Mouse (Mus musculus): ENCODE data around the gene Alg2. TPM values are rescaled to one million over a fixed set of nuclear protein-coding genes. Genes with fewer than 3 reads are reported as not detected.
A peak's percentile ranks its signal among the peaks of the same experiment; 100 is the strongest.

The Alg2 gene
- total RNA-seq, 4 experiments from 2014 or later, result 112 to 118 (median 114) TPM

GRCm38 (mm10) chr4:47467196-47467595, 6.9 kb downstream of the Alg2 start:
- DNase-seq (ENCODE audit: low spot score in 2 of 2), result no peak

GRCm38 (mm10) chr4:47449586-47450522, 24.3 kb downstream of the Alg2 start:
- no peak for DNase-seq (ENCODE audit: low spot score in 2 of 2)

GRCm38 (mm10) chr4:47449116-47449515, 25.0 kb downstream of the Alg2 start:
- no peak for DNase-seq (ENCODE audit: low spot score in 2 of 2)

- no peak for DNase-seq (ENCODE audit: low spot score in 2 of 2)
These were observed 25.6 kb downstream of the Alg2 start for GRCm38 (mm10) chr4:47448526-47448925.

- peak in 1 of 2 experiments; percentile 57 for DNase-seq (ENCODE audit: low spot score in 2 of 2)
These were observed 33.2 kb downstream of the Alg2 start for GRCm38 (mm10) chr4:47440951-47441350.

GRCm38 (mm10) chr4:47438956-47439355, 35.2 kb downstream of the Alg2 start:
- no peak for DNase-seq (ENCODE audit: low spot score in 2 of 2)

GRCm38 (mm10) chr4:47437365-47438340, 36.5 kb downstream of the Alg2 start:
- peak; percentile 73 to 88 for DNase-seq (ENCODE audit: low spot score in 2 of 2)

- DNase-seq (ENCODE audit: low spot score in 2 of 2), result no peak
These were observed 38.4 kb downstream of the Alg2 start for GRCm38 (mm10) chr4:47435566-47436360.

- no peak for DNase-seq (ENCODE audit: low spot score in 2 of 2)
These were observed 39.0 kb downstream of the Alg2 start for GRCm38 (mm10) chr4:47435131-47435530.

- no peak for DNase-seq (ENCODE audit: low spot score in 2 of 2)
These were observed 41.4 kb downstream of the Alg2 start for GRCm38 (mm10) chr4:47432766-47433165.

GRCm38 (mm10) chr4:47431081-47431480, 43.1 kb downstream of the Alg2 start:
- no peak for DNase-seq (ENCODE audit: low spot score in 2 of 2)

- DNase-seq (ENCODE audit: low spot score in 2 of 2), result no peak
These were observed 43.6 kb downstream of the Alg2 start for GRCm38 (mm10) chr4:47430557-47430956.

- no peak for DNase-seq (ENCODE audit: low spot score in 2 of 2)
These were observed 46.5 kb downstream of the Alg2 start for GRCm38 (mm10) chr4:47427606-47428005.

- DNase-seq (ENCODE audit: low spot score in 2 of 2), result no peak
These were observed 48.8 kb downstream of the Alg2 start for GRCm38 (mm10) chr4:47425247-47425830.

- DNase-seq (ENCODE audit: low spot score in 2 of 2), result no peak
These were observed 49.8 kb downstream of the Alg2 start for GRCm38 (mm10) chr4:47424376-47424775.

- DNase-seq (ENCODE audit: low spot score in 2 of 2), result no peak
These were observed 51.2 kb downstream of the Alg2 start for GRCm38 (mm10) chr4:47422946-47423345.

GRCm38 (mm10) chr4:47422194-47422593, 51.9 kb downstream of the Alg2 start:
- DNase-seq (ENCODE audit: low spot score in 2 of 2), result no peak

- no peak for DNase-seq (ENCODE audit: low spot score in 2 of 2)
These were observed 53.9 kb downstream of the Alg2 start for GRCm38 (mm10) chr4:47420191-47420590.

GRCm38 (mm10) chr4:47419268-47419973, 54.7 kb downstream of the Alg2 start:
- DNase-seq (ENCODE audit: low spot score in 2 of 2), result no peak

- no peak for DNase-seq (ENCODE audit: low spot score in 2 of 2)
These were observed 56.3 kb downstream of the Alg2 start for GRCm38 (mm10) chr4:47417871-47418270.

All from left cerebral cortex, adult 8-10 months (tissue).